Mouse (Mus musculus): ENCODE data around the gene Gse1.

- TF ChIP-seq EP300 (IDR thresholded peaks at IDR 0.05; ENCODE audit: insufficient read depth, low read depth, low read length) (no peak), POLR2A (IDR thresholded peaks at IDR 0.05; ENCODE audit: insufficient read depth, low read depth, low read length) (no peak), CTCF (IDR thresholded peaks at IDR 0.05) (no peak)
These were observed 322.2 kb downstream of the Gse1 start for GRCm38 (mm10) chr8:120550430-120550829.

All from heart, adult 2 months (tissue).